Mouse (Mus musculus) naive thymus-derived CD4-positive, alpha-beta T cell, adult 2 months (primary cell): ENCODE results near the gene D430041D05Rik.

Experiments
- DNase-seq: peaks from one replicate; pipeline ENCODE4 v3.0.0-alpha.2; 2011; ENCODE audit warnings: low read depth

Gene D430041D05Rik

GRCm38 (mm10) chr2:104153876-104154275, 256.9 kb downstream of the D430041D05Rik start:
- no peak for DNase-seq

DNA sequence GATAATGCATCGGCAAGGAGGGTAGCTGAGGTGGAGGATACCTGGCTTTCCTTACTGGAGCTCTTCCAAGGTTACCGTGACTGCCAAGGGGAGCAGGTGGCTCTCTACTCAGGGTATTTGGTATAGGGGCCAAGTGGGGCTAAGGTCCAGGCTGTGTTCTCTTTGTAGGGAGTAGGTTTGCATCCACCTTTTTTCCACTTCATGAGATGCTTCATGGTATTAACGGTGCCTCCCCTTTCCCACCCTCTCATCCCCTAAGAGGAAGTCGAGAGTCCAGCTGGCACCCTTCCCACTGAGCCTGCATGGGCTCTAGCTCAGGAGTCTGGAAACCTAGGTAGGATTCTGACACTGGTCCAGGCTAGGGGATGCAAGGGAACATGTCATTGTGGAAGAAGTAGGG, 257.5 kb downstream of the D430041D05Rik start:
- DNase-seq = no peak

- DNase-seq = no peak
Measured at GRCm38 (mm10) chr2:104150608-104151397, 260.0 kb downstream of the D430041D05Rik start.

GRCm38 (mm10) chr2:104147910-104148561, 262.8 kb downstream of the D430041D05Rik start:
- DNase-seq = no peak

GRCm38 (mm10) chr2:104145983-104146382, 264.8 kb downstream of the D430041D05Rik start:
- peak; percentile 39 for DNase-seq

DNA sequence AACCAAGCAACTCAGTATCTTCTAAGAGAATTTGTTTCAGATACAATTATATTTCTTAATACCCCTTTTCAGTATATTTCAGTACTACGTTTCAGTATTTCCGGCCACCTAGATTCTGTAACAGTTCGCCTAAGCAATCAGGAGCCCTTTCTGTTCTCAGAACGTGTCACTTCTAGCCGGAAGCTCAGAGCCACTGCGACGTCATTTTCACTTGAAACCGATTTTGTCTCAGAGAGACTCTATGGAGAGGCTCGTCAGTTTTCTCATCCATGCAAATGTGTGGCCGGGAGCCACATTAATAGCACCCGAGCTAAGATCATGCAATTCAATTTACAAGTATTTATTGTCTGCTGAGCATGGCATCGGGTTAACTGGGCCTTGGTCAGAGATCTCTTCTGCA, 266.8 kb downstream of the D430041D05Rik start:
- DNase-seq = no peak

DNA sequence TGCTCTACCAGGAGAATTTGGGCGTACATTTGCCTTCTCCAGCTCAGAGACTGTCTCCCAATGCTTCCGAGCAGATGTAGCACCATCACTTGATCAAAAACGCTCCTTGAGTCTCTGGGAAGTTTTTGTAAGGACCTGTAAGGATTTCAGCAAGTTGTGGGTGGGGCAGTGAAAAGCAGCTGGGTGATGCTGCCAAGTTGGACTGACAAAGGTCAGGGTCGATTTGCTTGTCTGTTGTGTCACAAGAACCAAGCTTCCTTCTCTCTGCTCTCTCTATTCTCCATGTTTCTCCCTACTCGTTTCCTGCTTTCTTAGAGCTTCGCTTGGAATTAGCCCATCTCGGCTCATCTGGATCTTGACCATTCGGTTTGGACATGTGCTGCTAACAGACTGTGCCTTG, 268.7 kb downstream of the D430041D05Rik start:
- no peak for DNase-seq

GRCm38 (mm10) chr2:104135920-104136319, 274.9 kb downstream of the D430041D05Rik start:
- DNase-seq = no peak

GRCm38 (mm10) chr2:104134150-104135056, 276.4 kb downstream of the D430041D05Rik start:
- DNase-seq = peak; percentile 89

GRCm38 (mm10) chr2:104133042-104133810, 277.6 kb downstream of the D430041D05Rik start:
- DNase-seq = no peak

- no peak for DNase-seq
Measured at GRCm38 (mm10) chr2:104132266-104132859, 278.4 kb downstream of the D430041D05Rik start.

DNA sequence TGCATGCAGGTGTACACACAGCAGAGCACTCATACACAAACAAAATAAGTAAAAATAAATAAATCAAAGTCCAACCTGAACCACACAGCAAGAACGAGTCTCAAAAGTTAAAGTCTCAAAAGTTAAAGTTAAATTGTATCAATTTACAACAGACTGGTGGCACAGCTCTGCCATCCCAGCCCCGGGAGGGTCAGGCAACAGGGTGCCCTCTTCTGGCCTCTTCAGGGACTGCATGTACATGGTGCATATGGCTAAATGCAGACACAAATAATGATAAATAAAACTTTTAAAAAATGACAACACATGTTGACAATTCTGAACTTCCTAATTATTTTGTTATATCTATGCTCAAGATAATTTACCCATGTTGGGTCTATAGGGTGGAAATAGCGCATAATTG, 279.8 kb downstream of the D430041D05Rik start:
- DNase-seq = peak; percentile 40

- DNase-seq = no peak
Measured at GRCm38 (mm10) chr2:104130165-104130564, 280.6 kb downstream of the D430041D05Rik start.

- DNase-seq = no peak
Measured at GRCm38 (mm10) chr2:104128803-104129531, 281.8 kb downstream of the D430041D05Rik start.

DNA sequence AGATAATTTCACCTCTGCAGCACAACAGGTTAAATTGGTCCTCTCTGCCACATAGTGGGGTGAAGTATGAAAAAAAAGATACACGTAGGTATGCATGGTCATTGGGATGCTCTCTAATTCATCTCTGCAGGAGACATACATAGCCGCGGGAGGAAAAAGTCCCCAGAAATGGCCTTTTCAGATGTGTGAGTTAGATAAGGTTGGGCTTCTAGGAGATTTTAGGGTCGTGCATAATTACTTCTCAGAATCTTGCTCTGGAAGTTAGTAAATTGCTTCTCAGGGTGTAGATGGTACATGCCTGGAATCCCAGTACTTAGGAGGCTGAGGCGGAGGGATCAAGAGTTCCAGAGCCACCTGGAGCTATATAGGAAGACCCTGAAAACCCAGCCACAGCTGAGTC, 286.7 kb downstream of the D430041D05Rik start:
- no peak for DNase-seq

DNA sequence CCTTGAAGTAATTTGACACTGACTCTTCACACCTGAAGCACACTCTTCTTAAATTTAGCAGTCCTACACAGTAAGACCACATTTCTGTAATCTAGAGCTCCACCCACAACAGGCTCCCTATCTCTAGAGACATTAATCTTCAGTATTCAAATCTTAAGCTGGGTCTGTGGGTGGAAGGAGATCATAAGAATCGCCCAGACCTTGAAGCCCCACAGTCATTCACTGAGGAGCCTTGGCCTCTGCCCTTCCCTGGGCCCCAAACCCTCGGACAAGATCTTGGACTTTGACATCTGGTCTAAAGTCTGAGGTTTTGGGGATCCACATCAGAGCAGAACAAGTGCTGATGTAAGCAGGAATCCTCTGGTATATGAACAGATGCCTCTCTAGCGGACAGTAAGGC, 287.3 kb downstream of the D430041D05Rik start:
- peak; percentile 20 for DNase-seq

- peak; percentile 87 for DNase-seq
Measured at GRCm38 (mm10) chr2:104122505-104123378, 288.1 kb downstream of the D430041D05Rik start, which contains the start of gene A930018P22Rik. A930018P22Rik (plus strand) TSS chr2:104122769.

DNA sequence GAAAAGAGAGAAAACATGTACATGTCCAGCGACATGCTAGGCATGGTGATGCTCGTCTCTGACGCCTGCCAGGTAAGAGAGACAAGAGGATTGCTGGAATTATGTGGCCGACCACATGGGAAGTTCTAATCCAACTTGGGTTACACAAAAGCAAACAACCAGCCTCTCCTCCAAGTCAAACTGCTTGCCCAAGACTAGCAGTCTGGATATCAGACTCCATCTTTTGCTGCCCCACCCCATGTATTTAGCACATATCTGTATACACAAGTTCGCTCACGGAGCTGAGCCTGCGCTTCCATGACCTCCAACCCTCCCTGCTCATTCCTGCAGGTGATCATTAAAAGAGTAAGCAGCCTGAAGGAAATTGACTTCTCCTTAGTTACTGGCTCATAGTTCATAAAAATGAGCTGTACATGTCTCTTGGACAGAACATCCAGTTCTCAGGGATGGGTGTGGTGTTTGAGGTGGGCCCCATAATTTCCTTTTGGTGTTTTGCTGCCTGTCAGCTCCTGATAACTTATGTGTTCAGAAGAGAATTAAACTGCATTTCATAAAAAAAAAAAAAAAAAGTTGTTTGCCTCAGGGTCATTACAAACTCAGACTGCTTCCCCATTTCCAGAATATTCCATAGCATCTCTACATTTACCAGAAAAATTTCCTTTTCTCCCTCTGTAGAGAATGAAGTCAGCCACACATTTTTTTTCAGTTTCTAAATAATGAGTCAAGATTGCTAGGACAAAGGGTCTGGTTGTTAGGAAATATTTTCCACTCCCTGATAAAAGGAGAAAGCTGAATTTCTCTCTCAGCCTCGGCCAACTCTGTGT, 288.9 kb downstream of the D430041D05Rik start:
- no peak for DNase-seq
